In the genomic region with DNA sequence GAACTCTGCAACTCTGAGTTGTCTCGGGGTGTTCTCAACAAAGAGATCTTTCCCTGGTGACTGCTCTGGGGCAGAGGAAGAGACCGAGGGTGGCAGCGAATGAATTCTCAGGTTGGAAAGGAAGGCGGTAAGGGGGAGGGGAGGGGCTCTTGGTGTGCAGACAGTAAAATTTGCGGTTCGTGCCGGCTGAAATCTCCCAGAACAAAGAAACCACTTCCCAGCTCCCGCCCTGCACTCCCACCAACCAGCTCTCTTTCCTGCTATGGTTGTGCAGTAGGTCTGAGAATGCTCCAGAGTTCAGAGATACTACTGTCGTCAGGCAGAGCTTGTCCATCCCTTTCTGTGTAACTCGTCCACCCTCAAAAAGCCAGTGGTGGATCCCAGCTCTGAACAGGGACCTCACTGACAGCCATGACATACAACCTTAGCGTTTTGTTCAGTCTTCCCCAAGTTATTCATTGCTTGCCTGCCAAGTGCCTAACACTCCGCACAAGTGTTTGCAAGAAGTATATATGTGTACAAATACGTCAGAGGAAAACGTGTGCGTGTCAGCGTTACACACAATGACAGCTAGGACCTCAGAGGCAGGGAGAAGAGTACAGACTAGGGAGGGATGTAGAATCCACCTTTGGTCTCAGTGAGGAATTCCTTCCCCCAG, we compare ENCODE assay signal across 8 mouse cellular contexts.
DNase-seq lines count a peak whose midpoint lies in the region; ATAC-seq lines count a peak whose summit lies in the region.

No protein-coding gene starts in this region.

- peak; percentile 33; the same call in 1 of the 2 replicates for ATAC-seq in kidney, embryonic 16.5 days (ENCODE audit: low FRiP score, low TSS enrichment)
- ATAC-seq in granulocyte monocyte progenitor cell, adult 5-6 weeks (replicated peaks; ENCODE audit: poor library complexity, severe bottlenecking): peak; percentile 18
- peak; percentile 4; the same call in 1 of the 2 replicates for ATAC-seq in megakaryocyte, adult 5-6 weeks (ENCODE audit: poor library complexity, severe bottlenecking)

- peak overlapping the region; percentile 86 for H3K27ac ChIP-seq in kidney, embryonic 16.5 days (ENCODE audit: low read length)

- no peak for DNase-seq in kidney, postnatal 4 days
- peak; percentile 89 for DNase-seq in ZHBTc4 (ENCODE audit: low read depth, low spot score)
- no peak for DNase-seq in urinary bladder, postnatal 4 days (ENCODE audit: low spot score in 2 of 2)
- DNase-seq in thymus, postnatal 10 days (ENCODE audit: low spot score in 2 of 2): no peak
- no peak for DNase-seq in lung, postnatal 25 days (ENCODE audit: low spot score)

- peaks cover 31% of the 10 kb centered on the region for H3K4me1 ChIP-seq in kidney, embryonic 16.5 days (ENCODE audit: insufficient read depth, low read length)

- peak overlapping the region; percentile 52 for H3K4me3 ChIP-seq in kidney, embryonic 16.5 days (ENCODE audit: low read length)

- H3K27me3 ChIP-seq in kidney, embryonic 16.5 days (ENCODE audit: insufficient read depth, low read length): no peaks in the 10 kb centered on the region

- peak overlapping the region; percentile 57 for H3K4me2 ChIP-seq in kidney, embryonic 16.5 days (replicated peaks; ENCODE audit: low read depth, low read length)

- H3K9me3 ChIP-seq in kidney, embryonic 16.5 days (ENCODE audit: low read length): no peaks in the 10 kb centered on the region

- H3K36me3 ChIP-seq in kidney, embryonic 16.5 days (ENCODE audit: insufficient read depth, low read length): no peaks in the 10 kb centered on the region

- 14% methylated on average over 16 of the region's 16 CpGs for WGBS in kidney, embryonic 16.5 days

- peak overlapping the region; percentile 79 for H3K9ac ChIP-seq in kidney, embryonic 16.5 days (replicated peaks; ENCODE audit: low read length)
